Mouse (Mus musculus) MEL (cell line): ENCODE results near the gene Adprhl2. TPM values are rescaled to one million over a fixed set of nuclear protein-coding genes. Genes with fewer than 3 reads are reported as not detected.
A peak's percentile ranks its signal among the peaks of the same experiment; 100 is the strongest.

ENCODE experiments used
- DNase-seq: peaks from one replicate; pipeline ENCODE4 v3.0.0; 2011; ENCODE audit warnings: low read depth, low spot score
- H3K27ac ChIP-seq: 2 replicates; pipeline ENCODE4 v1.5.1; 2012; ENCODE audit warnings: low read depth, mild to moderate bottlenecking, control low read depth, low read length, moderate library complexity; ENCODE audit not compliant: control insufficient read depth
- H3K27me3 ChIP-seq, 2 experiments: fragments of 150-350 bp in 1 of 2; sonication (generic) in 1 of 2; 2 replicates each; pipeline ENCODE4 v1.6.1; 2012; ENCODE audit warnings: low read length in 2 of 2, mild to moderate bottlenecking in 2 of 2, improper control_type of control experiment in 1 of 2, moderate library complexity in 1 of 2; ENCODE audit not compliant: insufficient read depth in 2 of 2, control insufficient read depth in 1 of 2
- H3K36me3 ChIP-seq, 2 experiments: 2 replicates each; pipeline ENCODE4 v1.6.1; 2012 to 2014; ENCODE audit warnings: low read length in 2 of 2, improper control_type of control experiment in 1 of 2, inconsistent platforms in 1 of 2, mild to moderate bottlenecking in 1 of 2; ENCODE audit not compliant: insufficient read depth in 2 of 2, control insufficient read depth in 1 of 2
- H3K4me1 ChIP-seq, 2 experiments: fragments of 150-350 bp in 1 of 2; sonication (generic) in 1 of 2; 2 replicates each; pipeline ENCODE4 v1.6.1; 2012; ENCODE audit warnings: low read length in 2 of 2, improper control_type of control experiment in 1 of 2, mild to moderate bottlenecking in 1 of 2; ENCODE audit not compliant: insufficient read depth in 2 of 2, control insufficient read depth in 1 of 2
- H3K4me3 ChIP-seq, 2 experiments: fragments of 150-350 bp in 1 of 2; sonication (generic) in 1 of 2; 2 replicates each; pipeline ENCODE4 v1.5.1; 2012; ENCODE audit warnings: low read depth in 2 of 2, low read length in 2 of 2, mild to moderate bottlenecking in 2 of 2, moderate library complexity in 2 of 2, control low read depth in 1 of 2, improper control_type of control experiment in 1 of 2; ENCODE audit not compliant: control insufficient read depth in 1 of 2, insufficient read depth in 1 of 2
- H3K79me2 ChIP-seq: 2 replicates; pipeline ENCODE4 v1.6.1; 2012; ENCODE audit warnings: mild to moderate bottlenecking, low read length, moderate library complexity; ENCODE audit not compliant: control insufficient read depth, poor library complexity, insufficient read depth
- H3K9ac ChIP-seq: 2 replicates; pipeline ENCODE4 v1.6.1; 2012; ENCODE audit warnings: low read depth, mild to moderate bottlenecking, control low read depth, low read length, moderate library complexity; ENCODE audit not compliant: control insufficient read depth, poor library complexity, severe bottlenecking
- H3K9me3 ChIP-seq: fragments of 150-350 bp; sonication (generic); replicated peaks from 2 replicates; pipeline ENCODE4 v1.6.1; 2012; ENCODE audit warnings: mild to moderate bottlenecking, low read length, improper control_type of control experiment, moderate library complexity; ENCODE audit not compliant: insufficient read depth
- CHD2 ChIP-seq: IDR thresholded peaks from 2 replicates; pipeline ENCODE4 v1.6.1; 2011; ENCODE audit warnings: low read length, improper control_type of control experiment
- CTCF ChIP-seq, 3 experiments: IDR thresholded peaks in 2 of 3; conservative IDR thresholded peaks in 1 of 3; 2 replicates each; pipeline ENCODE4 v1.5.1; 2011 to 2012; ENCODE audit warnings: low read length in 3 of 3, low read depth in 2 of 3, mild to moderate bottlenecking in 2 of 3, improper control_type of control experiment in 1 of 3, inconsistent platforms in 1 of 3, mixed read lengths in 1 of 3, moderate library complexity in 1 of 3; ENCODE audit not compliant: control insufficient read depth in 1 of 3, insufficient read depth in 1 of 3, poor library complexity in 1 of 3, severe bottlenecking in 1 of 3
- E2F4 ChIP-seq: IDR thresholded peaks from 2 replicates; pipeline ENCODE4 v1.6.1; 2011; ENCODE audit warnings: low read depth, low read length, improper control_type of control experiment, borderline replicate concordance
- ETS1 ChIP-seq: IDR thresholded peaks from 2 replicates; pipeline ENCODE4 v1.6.1; 2012; ENCODE audit warnings: low read depth, mild to moderate bottlenecking, inconsistent platforms, low read length, improper control_type of control experiment, moderate library complexity
- GATA1 ChIP-seq: IDR thresholded peaks from 2 replicates; pipeline ENCODE4 v1.6.1; 2011; ENCODE audit warnings: low read depth, low read length, improper control_type of control experiment
- KAT2A ChIP-seq: conservative IDR thresholded peaks from 2 replicates; pipeline ENCODE4 v1.6.1; 2012; ENCODE audit warnings: low read depth, low read length, improper control_type of control experiment, inconsistent platforms
- MAFK ChIP-seq: IDR thresholded peaks from 2 replicates; pipeline ENCODE4 v1.6.1; 2011; ENCODE audit warnings: low read depth, mild to moderate bottlenecking, low read length, improper control_type of control experiment, borderline replicate concordance
- MAZ ChIP-seq: IDR thresholded peaks from 2 replicates; pipeline ENCODE4 v1.6.1; 2012; ENCODE audit warnings: low read depth, mild to moderate bottlenecking, inconsistent platforms, low read length, improper control_type of control experiment
- MXI1 ChIP-seq: IDR thresholded peaks from 2 replicates; pipeline ENCODE4 v1.6.1; 2011; ENCODE audit warnings: mild to moderate bottlenecking, low read depth, low read length, improper control_type of control experiment
- MYC ChIP-seq: IDR thresholded peaks from 2 replicates; pipeline ENCODE4 v1.6.1; 2011; ENCODE audit warnings: low read depth, mild to moderate bottlenecking, low read length, improper control_type of control experiment, moderate library complexity
- NELFE ChIP-seq: IDR thresholded peaks from 2 replicates; pipeline ENCODE4 v1.6.1; 2011; ENCODE audit warnings: low read depth, low read length, improper control_type of control experiment
- POLR2AphosphoS5 ChIP-seq: IDR thresholded peaks from 2 replicates; pipeline ENCODE4 v1.6.1; 2012; ENCODE audit warnings: low read depth, borderline replicate concordance, mild to moderate bottlenecking, inconsistent platforms, low read length, moderate library complexity, mixed read lengths
- RAD21 ChIP-seq: IDR thresholded peaks from 2 replicates; pipeline ENCODE4 v1.6.1; 2011; ENCODE audit warnings: mild to moderate bottlenecking, low read depth, low read length, improper control_type of control experiment
- TBP ChIP-seq: IDR thresholded peaks from 2 replicates; pipeline ENCODE4 v1.8.0; 2011; ENCODE audit warnings: low read depth, low read length, improper control_type of control experiment
- TCF12 ChIP-seq: IDR thresholded peaks from 2 replicates; pipeline ENCODE4 v1.6.1; 2014; ENCODE audit warnings: low read depth, mild to moderate bottlenecking, inconsistent platforms, low read length, improper control_type of control experiment, moderate library complexity
- USF1 ChIP-seq: IDR thresholded peaks from 2 replicates; pipeline ENCODE4 v1.6.1; 2014; ENCODE audit warnings: low read depth, mild to moderate bottlenecking, inconsistent platforms, low read length, improper control_type of control experiment, moderate library complexity
- ZMIZ1 ChIP-seq: IDR thresholded peaks from 2 replicates; pipeline ENCODE4 v1.6.1; 2012; ENCODE audit warnings: low read depth, mild to moderate bottlenecking, inconsistent platforms, low read length, improper control_type of control experiment, moderate library complexity
- polyA plus RNA-seq, 2 experiments: library from polyadenylated mRNA; stranded (reverse) in 1 of 2; unstranded in 1 of 2; fragments of >175 nt in 1 of 2; fragments of >200 nt in 1 of 2; gene quantifications; 2 replicates each; pipeline versions ENCODE4 v1.2.1 to v1.2.4; 2012; ENCODE audit warnings: low replicate concordance in 2 of 2, low read depth in 1 of 2; ENCODE audit not compliant: insufficient read length in 2 of 2, insufficient read depth in 1 of 2, missing spikeins in 1 of 2
- total RNA-seq: library from RNA; depleted of rRNA; stranded (reverse); fragments of 300-350 nt; gene quantifications from 2 replicates; pipeline ENCODE4 v1.2.3, GENCODE M21; 2012

The Adprhl2 gene
- total and polyA plus RNA-seq, 3 experiments: 53.7 to 62.0 TPM; not detected in 1

DNA sequence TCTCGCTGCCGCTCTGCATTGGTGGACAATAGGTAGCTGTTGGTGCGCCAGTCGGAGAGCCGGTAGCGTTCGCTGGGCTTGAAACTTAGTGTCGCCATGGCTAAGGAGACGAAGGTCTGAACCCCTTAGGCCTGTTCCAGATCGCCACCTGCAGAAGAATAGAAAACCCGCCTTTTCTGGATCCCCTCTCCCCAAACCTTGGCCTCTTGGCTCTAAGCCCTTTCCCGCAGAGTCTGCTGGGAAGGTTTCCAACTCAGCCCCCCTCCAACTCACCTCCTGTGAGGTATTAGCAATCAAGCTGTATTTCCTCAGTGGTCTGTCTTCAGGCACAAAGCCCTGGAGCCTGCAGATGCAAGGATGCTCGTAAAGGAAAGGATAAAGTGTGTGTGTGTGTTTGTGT is 3.4 kb upstream of the Adprhl2 start:
- no peaks in the 10 kb centered on the region for H3K9me3 ChIP-seq
- H3K27me3 ChIP-seq: no peaks in the 10 kb centered on the region
- DNase-seq: no peak
- H3K4me1 ChIP-seq: peaks cover 3 to 6% of the 10 kb centered on the region in 2 experiments; a peak in 1 of 4 replicates
- H3K79me2 ChIP-seq: peaks cover 11% of the 10 kb centered on the region
- H3K36me3 ChIP-seq: peaks cover 0 to 4% of the 10 kb centered on the region in 2 experiments; a peak in 2 of 4 replicates
- no peak overlapping the region for H3K27ac ChIP-seq
- TF ChIP-seq MAFK (no peak), CHD2 (no peak), USF1 (no peak), NELFE (no peak), POLR2AphosphoS5 (no peak), MYC (no peak)
- no peak overlapping the region for H3K9ac ChIP-seq
- no peak overlapping the region for H3K4me3 ChIP-seq

GRCm38 (mm10) chr4:126322646-126323045 is 1.1 kb upstream of the Adprhl2 start:
- Histone ChIP-seq H3K4me1 (peaks cover 3 to 6% of the 10 kb centered on the region in 2 experiments; a peak in 1 of 4 replicates), H3K27me3 (no peaks in the 10 kb centered on the region), H3K36me3 (peaks cover 0 to 4% of the 10 kb centered on the region in 2 experiments; a peak in 2 of 4 replicates), H3K79me2 (peaks cover 14% of the 10 kb centered on the region), H3K9me3 (no peaks in the 10 kb centered on the region), H3K4me3 (no peak overlapping the region), H3K27ac (no peak overlapping the region), H3K9ac (no peak overlapping the region)
- DNase-seq: no peak
- TF ChIP-seq MXI1 (no peak), RAD21 (no peak), GATA1 (no peak), MAFK (no peak), TCF12 (no peak), KAT2A (no peak), ZMIZ1 (no peak), E2F4 (no peak), NELFE (no peak)

DNA sequence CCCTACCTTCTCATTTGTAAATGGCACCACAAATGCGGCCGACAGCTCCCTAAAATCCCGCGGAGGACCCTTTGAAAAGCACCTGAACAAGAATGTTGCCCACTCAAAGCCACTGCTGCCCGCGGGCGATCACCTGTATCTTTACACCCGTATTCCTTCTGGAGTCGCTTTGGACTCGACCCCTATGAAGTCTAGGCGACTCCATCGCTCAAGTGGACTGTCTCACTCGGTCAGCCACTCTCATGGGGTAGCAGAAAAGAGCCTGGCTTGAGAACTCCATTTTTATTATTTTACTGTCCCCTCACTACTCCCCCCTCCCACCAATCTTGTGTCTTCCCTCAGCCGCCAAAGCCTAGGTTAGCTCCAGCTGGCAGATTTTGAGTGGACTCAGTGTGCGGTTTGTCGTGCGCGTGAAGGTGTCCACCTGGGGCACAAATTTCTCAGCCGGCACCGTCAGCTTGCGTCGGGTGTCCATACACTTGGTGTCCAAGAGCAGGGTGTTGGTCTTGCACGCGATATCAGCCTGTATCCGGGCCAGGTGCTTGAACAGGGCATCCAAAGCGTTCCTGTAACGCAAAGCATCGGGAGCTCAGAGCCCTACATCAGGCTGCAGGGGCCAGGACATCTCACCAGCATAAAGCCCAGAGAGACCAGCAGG is 480 bp upstream of the Adprhl2 start:
- Histone ChIP-seq H3K27ac (no peak overlapping the region), H3K36me3 (peaks cover 0 to 4% of the 10 kb centered on the region in 2 experiments; a peak in 2 of 4 replicates), H3K4me1 (peaks cover 3 to 6% of the 10 kb centered on the region in 2 experiments; a peak in 1 of 4 replicates), H3K79me2 (peaks cover 14% of the 10 kb centered on the region), H3K9me3 (no peaks in the 10 kb centered on the region), H3K4me3 (peak overlapping the region in 1 of 2 experiments; percentile 14; a peak in 1 of 4 replicates), H3K27me3 (no peaks in the 10 kb centered on the region), H3K9ac (no peak overlapping the region)
- no peak for TF ChIP-seq CTCF (IDR thresholded peaks at IDR 0.05 in 2 of 3, conservative IDR thresholded peaks at IDR 0.05 in 1 of 3; ENCODE audit: control insufficient read depth in 1 of 3, insufficient read depth in 1 of 3, low read depth in 2 of 3, low read length in 3 of 3, poor library complexity in 1 of 3, severe bottlenecking in 1 of 3)
- no peak for TF ChIP-seq TBP
- TF ChIP-seq MYC: no peak
- no peak for TF ChIP-seq MAZ
- TF ChIP-seq NELFE: no peak
- TF ChIP-seq ETS1: no peak
- DNase-seq: no peak
